Mouse (Mus musculus) CD8-positive naive resting alpha-beta T cell, adult 2 months (primary cell): ENCODE measurements around the gene Dnajc25.

ENCODE experiments used
- DNase-seq, 2 experiments: peaks; one replicate each; pipeline ENCODE4 v3.0.0; 2022; ENCODE audit warnings: low read depth in 2 of 2, low spot score in 2 of 2

Dnajc25 gene

GRCm38 (mm10) chr4:59003806-59004200 lies 8.9 kb downstream of the Dnajc25 start:
- no peak for DNase-seq

- DNase-seq, result no peak
Measured at GRCm38 (mm10) chr4:59006211-59006610, 11.3 kb downstream of the Dnajc25 start.

- DNase-seq, result no peak
Measured at GRCm38 (mm10) chr4:59007016-59007415, 12.2 kb downstream of the Dnajc25 start.

GRCm38 (mm10) chr4:59007974-59008373 lies 13.1 kb downstream of the Dnajc25 start:
- DNase-seq, result no peak

- peak; percentile 21 to 45 for DNase-seq
Measured at GRCm38 (mm10) chr4:59009186-59009585, 14.3 kb downstream of the Dnajc25 start.

- DNase-seq, result no peak
Measured at GRCm38 (mm10) chr4:59009696-59010095, 14.8 kb downstream of the Dnajc25 start.

GRCm38 (mm10) chr4:59011446-59011845 lies 16.6 kb downstream of the Dnajc25 start:
- no peak for DNase-seq

GRCm38 (mm10) chr4:59015181-59015580 lies 20.3 kb downstream of the Dnajc25 start:
- DNase-seq, result no peak

GRCm38 (mm10) chr4:59016922-59017321 lies 22.1 kb downstream of the Dnajc25 start:
- DNase-seq, result no peak

- DNase-seq, result no peak
Measured at GRCm38 (mm10) chr4:59034325-59034917, 39.6 kb downstream of the Dnajc25 start.

GRCm38 (mm10) chr4:59034918-59035785 lies 40.3 kb downstream of the Dnajc25 start, which contains the start of gene Gng10:
Gng10 (plus strand) TSS chr4:59035088.
- peak; percentile 41 to 46 for DNase-seq

- DNase-seq, result no peak
Measured at GRCm38 (mm10) chr4:59035786-59036350, 41.0 kb downstream of the Dnajc25 start.

- peak; percentile 64 to 69 for DNase-seq
Measured at GRCm38 (mm10) chr4:59036490-59037127, 41.7 kb downstream of the Dnajc25 start.

- no peak for DNase-seq
Measured at GRCm38 (mm10) chr4:59037525-59037924, 42.7 kb downstream of the Dnajc25 start.

GRCm38 (mm10) chr4:59040397-59041287 lies 45.8 kb downstream of the Dnajc25 start:
- DNase-seq, result no peak

GRCm38 (mm10) chr4:59043074-59043473 lies 48.2 kb downstream of the Dnajc25 start:
- no peak for DNase-seq

- no peak for DNase-seq
Measured at GRCm38 (mm10) chr4:59043891-59044290, 49.0 kb downstream of the Dnajc25 start.

- no peak for DNase-seq
Measured at GRCm38 (mm10) chr4:59047222-59047621, 52.4 kb downstream of the Dnajc25 start.

- no peak for DNase-seq
Measured at GRCm38 (mm10) chr4:59051081-59051480, 56.2 kb downstream of the Dnajc25 start.

GRCm38 (mm10) chr4:59057929-59058328 lies 63.1 kb downstream of the Dnajc25 start:
- DNase-seq, result no peak

GRCm38 (mm10) chr4:59062526-59062925 lies 67.7 kb downstream of the Dnajc25 start:
- DNase-seq, result no peak
